Comparison of ENCODE assay signal across 12 mouse cellular contexts in genomic region chr2:31017625-31018317, GRCm38 (mm10).
"Had no signal": no experiment of that assay in that cellular context is flagged by ENCODE, and none has a peak within 500 bp of the region (broad histone marks: within the 10 kb centered on the region; RNA-seq: fewer than 3 reads in every experiment).

No protein-coding gene starts in this region.

- H3K27me3 ChIP-seq: kidney, embryonic 15.5 days; limb, embryonic 13.5 days; liver, embryonic 15.5 days had no signal

- H3K4me3 ChIP-seq: kidney, embryonic 15.5 days; limb, embryonic 13.5 days; liver, embryonic 15.5 days; midbrain, embryonic 10.5 days had no signal

- H3K4me1 ChIP-seq: kidney, embryonic 15.5 days; limb, embryonic 13.5 days; liver, embryonic 15.5 days; midbrain, embryonic 10.5 days had no signal

- DNase-seq: kidney, postnatal 14 days; lung, embryonic 14.5 days; lung, postnatal 10 days; lung, postnatal 4 days; right cerebral cortex, adult 18-20 months; right cerebral cortex, postnatal 25 days; thymus, postnatal 4 days had no signal

- H3K27ac ChIP-seq: kidney, embryonic 15.5 days; limb, embryonic 13.5 days; liver, embryonic 15.5 days; midbrain, embryonic 10.5 days had no signal

- ATAC-seq: midbrain, embryonic 16.5 days had no signal
